Mouse (Mus musculus) cerebellum, postnatal 4 days (tissue): ENCODE data around the gene Rfx4.

Experiments
- DNase-seq, 2 experiments: peaks; one replicate each; pipeline ENCODE4 v3.0.0; 2022; ENCODE audit warnings: low spot score in 2 of 2, mixed read lengths in 1 of 2

Gene Rfx4

GRCm38 (mm10) chr10:84867577-84867976, 111.7 kb downstream of the Rfx4 start:
- DNase-seq = no peak

- DNase-seq = no peak
These were observed 115.4 kb downstream of the Rfx4 start for GRCm38 (mm10) chr10:84871285-84871684.

GRCm38 (mm10) chr10:84871921-84872320, 116.1 kb downstream of the Rfx4 start:
- DNase-seq = no peak

- no peak for DNase-seq
These were observed 124.1 kb downstream of the Rfx4 start for GRCm38 (mm10) chr10:84879823-84880571.

GRCm38 (mm10) chr10:84882528-84882927, 126.7 kb downstream of the Rfx4 start:
- no peak for DNase-seq

- no peak for DNase-seq
These were observed 129.6 kb downstream of the Rfx4 start for GRCm38 (mm10) chr10:84885341-84885884.

- no peak for DNase-seq
These were observed 130.4 kb downstream of the Rfx4 start for GRCm38 (mm10) chr10:84886221-84886627.

- DNase-seq = no peak
These were observed 130.9 kb downstream of the Rfx4 start for GRCm38 (mm10) chr10:84886785-84887184.

GRCm38 (mm10) chr10:84889096-84889846, 133.4 kb downstream of the Rfx4 start:
- DNase-seq = no peak

GRCm38 (mm10) chr10:84895810-84896358, 140.0 kb downstream of the Rfx4 start:
- no peak for DNase-seq

- DNase-seq = peak in 1 of 2 experiments; percentile 14
These were observed 141.4 kb downstream of the Rfx4 start for GRCm38 (mm10) chr10:84896941-84897930.

- peak in 1 of 2 experiments; percentile 14 for DNase-seq
These were observed 142.5 kb downstream of the Rfx4 start for GRCm38 (mm10) chr10:84898144-84898979.

- peak in 1 of 2 experiments; percentile 12 for DNase-seq
These were observed 145.8 kb downstream of the Rfx4 start for GRCm38 (mm10) chr10:84901676-84902075.

GRCm38 (mm10) chr10:84902213-84902612, 146.4 kb downstream of the Rfx4 start:
- DNase-seq = no peak

- DNase-seq = peak; percentile 18 to 47
These were observed 147.4 kb downstream of the Rfx4 start for GRCm38 (mm10) chr10:84903307-84903706.

GRCm38 (mm10) chr10:84903742-84904141, 147.9 kb downstream of the Rfx4 start:
- DNase-seq = peak; percentile 21 to 22

- DNase-seq = peak in 1 of 2 experiments; percentile 9
These were observed 151.0 kb downstream of the Rfx4 start for GRCm38 (mm10) chr10:84906895-84907294.

- peak; percentile 18 to 48 for DNase-seq
These were observed 152.1 kb downstream of the Rfx4 start for GRCm38 (mm10) chr10:84908006-84908405.

- peak in 1 of 2 experiments; percentile 16 for DNase-seq
These were observed 152.6 kb downstream of the Rfx4 start for GRCm38 (mm10) chr10:84908471-84908870.
